Mouse (Mus musculus) liver, adult 2 months (tissue): ENCODE measurements around the gene Grrp1.

Source experiments
- CTCF ChIP-seq: fragments of 200-500 bp; IDR thresholded peaks from 2 replicates; pipeline ENCODE4 v1.5.1; 2011; ENCODE audit warnings: low read depth, low read length, control low read depth
- POLR2A ChIP-seq: fragments of 200-500 bp; IDR thresholded peaks from 2 replicates; pipeline ENCODE4 v1.6.1; 2011; ENCODE audit warnings: low read length, control low read depth; ENCODE audit not compliant: insufficient read depth; ENCODE audit errors: extremely low read depth

- TF ChIP-seq CTCF (peak; percentile 95), POLR2A (no peak)
Observed at GRCm38 (mm10) chr4:134292067-134292466, 38.2 kb upstream of the Grrp1 start.
